37 mouse cellular contexts compared by ENCODE assay signal in genomic region chr1:183434918-183435317, GRCm38 (mm10). TPM values are rescaled to one million over a fixed set of nuclear protein-coding genes. Genes with fewer than 3 reads are reported as not detected.
"Had no signal": no experiment of that assay in that cellular context is flagged by ENCODE, and none has a peak within 500 bp of the region (broad histone marks: within the 10 kb centered on the region; RNA-seq: fewer than 3 reads in every experiment).

No protein-coding gene starts in this region.

- H3K27me3 ChIP-seq: heart, embryonic 13.5 days; heart, embryonic 15.5 days; hindbrain, embryonic 12.5 days; hindbrain, embryonic 15.5 days; intestine, embryonic 15.5 days; kidney, embryonic 15.5 days had no signal

- DNase-seq: heart, postnatal 10 days; heart, postnatal 14 days; heart, postnatal 36 days; heart, postnatal 4 days; kidney, adult 11 months; kidney, adult 18-20 months; kidney, adult 2 months; kidney, adult 8-10 months; kidney, adult 9 months; kidney, postnatal 10 days; kidney, postnatal 14 days; kidney, postnatal 25 days; kidney, postnatal 36 days; kidney, postnatal 4 days; layer of hippocampus, adult 9-11 months; layer of hippocampus, postnatal 36 days had no signal

- H3K4me3 ChIP-seq: heart, embryonic 10.5 days; heart, embryonic 12.5 days; heart, embryonic 13.5 days; heart, embryonic 15.5 days; hindbrain, embryonic 10.5 days; hindbrain, embryonic 12.5 days; hindbrain, embryonic 13.5 days; hindbrain, embryonic 15.5 days; intestine, embryonic 15.5 days; kidney, embryonic 15.5 days; layer of hippocampus, adult 2 months had no signal

- H3K4me1 ChIP-seq: hindbrain, embryonic 12.5 days; hindbrain, embryonic 13.5 days; hindbrain, embryonic 15.5 days had no signal

- H3K4me2 ChIP-seq: heart, embryonic 11.5 days; heart, embryonic 12.5 days; heart, embryonic 13.5 days; heart, embryonic 15.5 days; hindbrain, embryonic 12.5 days; hindbrain, embryonic 13.5 days; hindbrain, embryonic 14.5 days; hindbrain, embryonic 15.5 days; intestine, embryonic 15.5 days; kidney, embryonic 15.5 days had no signal

- H3K36me3 ChIP-seq: heart, embryonic 10.5 days; heart, embryonic 12.5 days; heart, embryonic 13.5 days; heart, embryonic 15.5 days; hindbrain, embryonic 10.5 days; hindbrain, embryonic 12.5 days; hindbrain, embryonic 13.5 days; hindbrain, embryonic 15.5 days; intestine, embryonic 15.5 days; kidney, embryonic 15.5 days had no signal

- ATAC-seq: hindbrain, embryonic 16.5 days; hindbrain, postnatal 0 days; inflammation-experienced regulatory T-cells, adult 6 months; intestine, embryonic 15.5 days; intestine, embryonic 16.5 days; intestine, postnatal 0 days had no signal

- H3K27ac ChIP-seq: heart, embryonic 10.5 days; heart, embryonic 13.5 days; heart, embryonic 15.5 days; hindbrain, embryonic 10.5 days; hindbrain, embryonic 12.5 days; hindbrain, embryonic 13.5 days; hindbrain, embryonic 14.5 days; hindbrain, embryonic 15.5 days; hindbrain, postnatal 0 days; intestine, embryonic 15.5 days; kidney, embryonic 15.5 days; kidney, postnatal 0 days; layer of hippocampus, adult 2 months had no signal

- H3K9me3 ChIP-seq: heart, embryonic 10.5 days; heart, embryonic 12.5 days; heart, embryonic 13.5 days; heart, embryonic 15.5 days; hindbrain, embryonic 10.5 days; hindbrain, embryonic 12.5 days; hindbrain, embryonic 13.5 days; hindbrain, embryonic 15.5 days; intestine, embryonic 15.5 days; kidney, embryonic 15.5 days had no signal

- H3K9ac ChIP-seq: heart, embryonic 12.5 days; heart, embryonic 13.5 days; heart, embryonic 15.5 days; hindbrain, embryonic 12.5 days; hindbrain, embryonic 13.5 days; hindbrain, embryonic 14.5 days; hindbrain, embryonic 15.5 days; intestine, embryonic 15.5 days; kidney, embryonic 15.5 days had no signal

RNA-seq across cellular contexts. Expression of gene Hhipl2, which starts 16.9 kb away (rescaled TPM):
- total RNA-seq: heart, postnatal 10 days; heart, postnatal 4 days; hematopoietic stem cell, adult 5-6 weeks; hindbrain, postnatal 0 days; layer of hippocampus, postnatal 10 days had no signal
- polyA plus RNA-seq: heart, embryonic 13.5 days; intestine, embryonic 15.5 days; intestine, postnatal 0 days had no signal
